Mouse (Mus musculus) testis, adult 2 months (tissue): ENCODE data around the gene Wdr95.

ENCODE experiments used
- CTCF ChIP-seq: fragments of 200-500 bp; IDR thresholded peaks from 2 replicates; pipeline ENCODE4 v1.5.1; 2012; ENCODE audit warnings: low read depth, mild to moderate bottlenecking, inconsistent platforms, low read length, moderate library complexity; ENCODE audit not compliant: control insufficient read depth, insufficient read depth, insufficient replicate concordance
- POLR2A ChIP-seq: fragments of 200-500 bp; IDR thresholded peaks from 2 replicates; pipeline ENCODE4 v1.6.1; 2012; ENCODE audit warnings: low read depth, mild to moderate bottlenecking, inconsistent platforms, low read length, moderate library complexity; ENCODE audit not compliant: control insufficient read depth

- no peak for TF ChIP-seq POLR2A
- no peak for TF ChIP-seq CTCF
Observed at GRCm38 (mm10) chr5:149617776-149618425, 89.4 kb downstream of the Wdr95 start.
